Mouse (Mus musculus) embryonic facial prominence, embryonic 13.5 days (tissue): ENCODE results near the gene B3gat1. TPM values are rescaled to one million over a fixed set of nuclear protein-coding genes. Genes with fewer than 3 reads are reported as not detected.
A peak's percentile ranks its signal among the peaks of the same experiment; 100 is the strongest.

Experiments used
- ATAC-seq: fragments of 200-750 bp; cut with Nextera tagmentation; 2 replicates; pipeline ENCODE4 v1.8.0; 2017; ENCODE audit warnings: low read depth; ENCODE audit not compliant: insufficient number of reproducible peaks, insufficient read depth, low FRiP score, low TSS enrichment
- H3K27ac ChIP-seq: fragments of 300-500 bp; sonication (generic); 2 replicates; pipeline ENCODE4 v1.5.1; 2015; ENCODE audit warnings: moderate library complexity, mild to moderate bottlenecking, inconsistent platforms
- H3K27me3 ChIP-seq: fragments of 300-500 bp; sonication (generic); 2 replicates; pipeline ENCODE4 v1.6.1; 2015; ENCODE audit warnings: mild to moderate bottlenecking, inconsistent platforms
- H3K36me3 ChIP-seq: fragments of 300-500 bp; sonication (generic); 2 replicates; pipeline ENCODE4 v1.6.1; 2015; ENCODE audit warnings: mild to moderate bottlenecking, inconsistent platforms
- H3K4me1 ChIP-seq: fragments of 300-500 bp; sonication (generic); 2 replicates; pipeline ENCODE4 v1.6.1; 2015; ENCODE audit warnings: inconsistent platforms
- H3K4me2 ChIP-seq: fragments of 300-500 bp; sonication (generic); 2 replicates; pipeline ENCODE4 v1.6.1; 2015; ENCODE audit warnings: moderate library complexity, mild to moderate bottlenecking, inconsistent platforms
- H3K4me3 ChIP-seq: fragments of 300-500 bp; sonication (generic); 2 replicates; pipeline ENCODE4 v1.5.1; 2015; ENCODE audit warnings: mild to moderate bottlenecking, inconsistent platforms
- H3K9ac ChIP-seq: fragments of 300-500 bp; sonication (generic); 2 replicates; pipeline ENCODE4 v1.6.1; 2015; ENCODE audit warnings: mild to moderate bottlenecking, inconsistent platforms
- H3K9me3 ChIP-seq: fragments of 300-500 bp; sonication (generic); 2 replicates; pipeline ENCODE4 v1.6.1; 2016; ENCODE audit warnings: inconsistent platforms
- WGBS: fragments of 180-500 bp; shearing (Covaris S2); methylation state at CpG from one replicate; pipeline ENCODE4 v1.1.7; 2015; ENCODE audit warnings: mixed read lengths; 5-methylcytosine and 5-hydroxymethylcytosine counted together
- polyA plus RNA-seq: library from polyadenylated mRNA; unstranded; fragments of >200 nt; fragmentation: Nextera tagmentation; extraction: Ambion mirVana; gene quantifications from 2 replicates; pipeline ENCODE4 v1.2.1, GENCODE M21; 2015

The B3gat1 gene
- polyA plus RNA-seq, 1 experiment from 2014 or later: 1.8 TPM

DNA sequence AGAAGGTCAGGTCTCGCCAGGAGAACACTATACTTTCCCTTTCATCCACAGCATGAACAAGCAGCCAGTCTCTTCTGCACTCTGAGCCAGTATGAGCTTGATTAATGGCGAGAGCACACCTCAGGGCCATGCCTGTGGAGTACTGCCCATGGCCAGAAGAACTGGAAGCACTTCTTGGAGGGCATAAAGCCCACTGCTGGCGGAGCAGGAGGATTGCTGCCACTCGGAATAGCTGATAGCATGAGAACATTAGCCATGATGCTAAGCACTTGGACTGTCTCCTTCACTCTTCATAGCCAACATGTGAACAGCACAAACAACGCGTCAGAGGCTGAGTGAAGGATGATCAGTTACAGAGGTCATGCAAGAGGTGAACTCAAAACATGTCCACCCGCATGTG lies 44.9 kb downstream of the B3gat1 start:
- Histone ChIP-seq H3K27me3 (peaks cover 3% of the 10 kb centered on the region; the same call in 1 of the 2 replicates), H3K4me3 (no peak overlapping the region), H3K36me3 (no peaks in the 10 kb centered on the region), H3K4me1 (0 out of 2 replicates have a peak, but pooled peaks cover 3% of the 10 kb centered on the region), H3K9ac (no peak overlapping the region), H3K27ac (no peak overlapping the region), H3K4me2 (no peak overlapping the region), H3K9me3 (no peaks in the 10 kb centered on the region)
- 81% methylated on average over 7 of the region's 7 CpGs for WGBS
- no peak for ATAC-seq

DNA sequence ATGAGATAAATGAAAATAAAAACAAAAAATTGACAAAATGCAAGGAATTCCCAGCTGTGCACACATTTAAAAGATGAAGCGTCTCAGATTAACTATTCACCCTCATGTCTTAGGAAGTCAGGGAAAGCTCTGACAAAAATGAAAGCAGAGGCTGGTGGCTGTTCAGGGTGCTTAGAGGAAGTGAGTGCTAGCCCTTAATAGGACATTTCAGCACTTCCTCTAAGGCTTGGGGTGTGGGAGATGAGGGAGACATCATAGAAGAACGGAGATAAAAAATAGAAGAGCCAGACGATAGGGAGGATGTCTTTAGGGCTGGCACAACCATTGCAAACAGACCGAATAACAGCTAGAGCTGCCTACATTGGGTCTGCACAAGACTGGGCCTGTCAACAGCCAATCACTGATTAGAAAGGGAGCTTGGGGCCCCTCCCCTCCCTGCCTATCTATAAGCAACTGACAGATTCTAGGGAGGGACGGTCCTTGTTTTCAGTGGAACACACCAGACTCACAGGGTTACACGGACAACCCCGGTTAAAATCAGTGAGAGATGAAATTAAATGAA lies 50.0 kb downstream of the B3gat1 start:
- no peak overlapping the region for H3K4me3 ChIP-seq
- H3K27ac ChIP-seq: no peak overlapping the region
- H3K4me2 ChIP-seq: no peak overlapping the region
- 0 out of 2 replicates have a peak, but pooled peaks cover 3% of the 10 kb centered on the region for H3K4me1 ChIP-seq
- WGBS: 62% methylated on average over 7 of the region's 7 CpGs
- H3K9ac ChIP-seq: no peak overlapping the region
- no peaks in the 10 kb centered on the region for H3K36me3 ChIP-seq
- no peak for ATAC-seq
- no peaks in the 10 kb centered on the region for H3K27me3 ChIP-seq
- H3K9me3 ChIP-seq: no peaks in the 10 kb centered on the region

DNA sequence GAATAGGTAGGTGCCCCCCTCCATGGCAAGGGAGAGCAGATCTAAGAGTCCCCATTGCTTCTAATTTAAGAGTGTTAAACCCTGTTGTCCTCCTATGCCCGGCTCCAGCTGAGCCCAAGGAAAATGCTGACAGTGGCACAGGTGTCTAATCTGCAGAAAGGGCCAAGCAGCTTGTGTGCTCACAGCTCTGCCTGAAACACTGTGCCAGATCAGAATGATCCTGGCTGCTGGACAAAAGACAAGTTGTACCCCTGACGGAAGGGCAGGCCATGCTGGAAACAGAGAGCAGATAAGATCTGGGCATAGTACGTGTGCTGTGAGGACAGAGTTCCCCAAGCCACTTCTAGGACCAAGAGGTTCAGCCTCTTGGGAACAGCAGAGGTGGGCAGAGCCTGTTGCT lies 59.3 kb downstream of the B3gat1 start:
- no peaks in the 10 kb centered on the region for H3K9me3 ChIP-seq
- H3K27me3 ChIP-seq: no peaks in the 10 kb centered on the region
- ATAC-seq: no peak

DNA sequence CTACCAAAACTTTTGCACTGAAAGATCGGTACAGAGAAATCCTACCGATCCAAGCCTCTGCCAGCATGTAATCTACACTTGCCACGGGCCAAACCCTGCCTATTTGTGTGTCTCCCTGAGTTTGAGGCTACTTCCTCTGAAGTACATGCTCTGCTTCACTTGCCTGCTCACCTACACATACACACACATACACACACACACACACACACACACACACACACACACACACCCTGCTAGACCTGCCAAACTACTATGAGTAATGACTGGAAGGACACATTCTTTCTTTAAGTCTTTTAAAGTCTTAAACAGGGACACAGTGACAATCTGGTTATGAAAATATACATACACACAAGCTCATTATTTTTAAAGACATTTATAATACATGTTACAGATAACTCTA lies 64.7 kb downstream of the B3gat1 start:
- no peak overlapping the region for H3K4me2 ChIP-seq
- no peak overlapping the region for H3K4me3 ChIP-seq
- no peak overlapping the region for H3K27ac ChIP-seq
- ATAC-seq: no peak
- no peak overlapping the region for H3K9ac ChIP-seq
- WGBS: 76% methylated on average over 3 of the region's 3 CpGs
- no peaks in the 10 kb centered on the region for H3K27me3 ChIP-seq
- H3K9me3 ChIP-seq: no peaks in the 10 kb centered on the region
- H3K4me1 ChIP-seq: no peaks in the 10 kb centered on the region
- H3K36me3 ChIP-seq: no peaks in the 10 kb centered on the region

More for the DNA sequence above, 59.3 kb downstream of the B3gat1 start:
- no peak overlapping the region for H3K9ac ChIP-seq
- H3K4me2 ChIP-seq: no peak overlapping the region
- H3K27ac ChIP-seq: no peak overlapping the region
- WGBS: 65% methylated on average over 3 of the region's 3 CpGs
- H3K36me3 ChIP-seq: no peaks in the 10 kb centered on the region
- no peak overlapping the region for H3K4me3 ChIP-seq
- no peaks in the 10 kb centered on the region for H3K4me1 ChIP-seq

DNA sequence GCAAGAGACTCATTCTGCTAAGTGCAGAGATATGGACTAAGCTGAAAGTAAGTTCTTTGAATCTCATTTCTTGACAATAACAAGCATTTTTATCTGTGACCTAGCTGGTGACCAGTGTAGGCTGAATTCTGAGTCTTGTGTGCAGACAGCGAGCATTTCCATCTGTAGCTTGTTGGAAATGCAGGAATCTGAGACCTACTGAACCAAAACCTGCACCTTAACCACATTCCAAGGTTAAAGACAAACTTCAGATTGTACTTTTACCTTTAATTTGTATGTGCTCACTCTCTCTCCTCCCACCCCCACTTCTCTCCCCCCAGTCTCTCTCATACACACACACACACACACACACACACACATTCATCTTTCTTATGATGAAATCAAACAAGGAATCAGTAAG lies 65.2 kb downstream of the B3gat1 start:
- no peak for ATAC-seq
- 88% methylated on average over 1 of the region's 1 CpGs for WGBS
- H3K27ac ChIP-seq: no peak overlapping the region

DNA sequence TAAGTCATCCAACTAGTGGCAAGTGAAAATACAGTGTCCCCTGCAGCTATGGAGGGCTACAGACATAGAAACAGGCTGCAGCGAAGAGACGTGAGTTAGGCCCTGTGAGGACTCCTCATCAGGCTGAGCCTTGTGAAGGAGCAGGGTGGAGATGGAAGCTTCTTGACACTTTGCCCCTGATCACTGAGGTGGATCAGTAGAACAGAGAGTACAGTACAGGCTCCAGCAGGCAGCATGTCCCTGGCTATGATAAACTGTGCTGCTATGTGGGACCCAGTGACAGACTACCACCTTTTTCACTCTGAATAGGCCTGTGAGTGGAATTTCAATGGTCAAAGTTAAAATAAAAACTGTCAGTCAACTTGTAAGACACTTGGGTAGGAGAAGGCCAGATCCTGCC lies 66.8 kb downstream of the B3gat1 start:
- Histone ChIP-seq H3K4me2 (no peak overlapping the region), H3K9ac (no peak overlapping the region), H3K36me3 (no peaks in the 10 kb centered on the region), H3K27me3 (no peaks in the 10 kb centered on the region), H3K9me3 (no peaks in the 10 kb centered on the region), H3K27ac (no peak overlapping the region), H3K4me1 (no peaks in the 10 kb centered on the region), H3K4me3 (no peak overlapping the region)
- no peak for ATAC-seq
- WGBS: 85% methylated on average over 2 of the region's 2 CpGs

More for the DNA sequence above, 65.2 kb downstream of the B3gat1 start:
- Histone ChIP-seq H3K4me2 (no peak overlapping the region), H3K4me1 (no peaks in the 10 kb centered on the region), H3K9me3 (no peaks in the 10 kb centered on the region), H3K4me3 (no peak overlapping the region), H3K27me3 (no peaks in the 10 kb centered on the region), H3K36me3 (no peaks in the 10 kb centered on the region), H3K9ac (no peak overlapping the region)

DNA sequence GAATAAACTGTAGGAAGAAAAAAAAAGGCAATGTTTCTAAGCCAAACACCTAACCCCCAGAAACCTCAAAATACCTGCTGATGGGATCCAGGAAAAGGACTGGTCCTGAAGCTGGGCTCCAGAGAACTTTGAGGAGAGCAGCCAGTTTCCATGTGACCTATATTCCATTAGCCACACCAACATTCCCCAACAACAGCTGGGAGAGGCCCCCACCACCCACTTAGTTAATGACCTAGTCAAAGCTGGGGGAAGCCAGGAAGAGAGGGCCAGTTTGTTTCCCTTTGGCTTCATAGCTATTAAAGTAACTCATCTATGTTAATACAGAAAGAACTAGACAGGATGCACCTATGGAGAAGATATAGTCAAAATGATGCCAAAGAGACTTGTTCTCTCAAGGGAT lies 70.8 kb downstream of the B3gat1 start:
- no peak for ATAC-seq
- no peaks in the 10 kb centered on the region for H3K27me3 ChIP-seq
- H3K9ac ChIP-seq: no peak overlapping the region
- no peaks in the 10 kb centered on the region for H3K9me3 ChIP-seq
- no peak overlapping the region for H3K4me3 ChIP-seq
- no peaks in the 10 kb centered on the region for H3K36me3 ChIP-seq
- no peak overlapping the region for H3K4me2 ChIP-seq
- peaks cover 5% of the 10 kb centered on the region for H3K4me1 ChIP-seq
- no peak overlapping the region for H3K27ac ChIP-seq

DNA sequence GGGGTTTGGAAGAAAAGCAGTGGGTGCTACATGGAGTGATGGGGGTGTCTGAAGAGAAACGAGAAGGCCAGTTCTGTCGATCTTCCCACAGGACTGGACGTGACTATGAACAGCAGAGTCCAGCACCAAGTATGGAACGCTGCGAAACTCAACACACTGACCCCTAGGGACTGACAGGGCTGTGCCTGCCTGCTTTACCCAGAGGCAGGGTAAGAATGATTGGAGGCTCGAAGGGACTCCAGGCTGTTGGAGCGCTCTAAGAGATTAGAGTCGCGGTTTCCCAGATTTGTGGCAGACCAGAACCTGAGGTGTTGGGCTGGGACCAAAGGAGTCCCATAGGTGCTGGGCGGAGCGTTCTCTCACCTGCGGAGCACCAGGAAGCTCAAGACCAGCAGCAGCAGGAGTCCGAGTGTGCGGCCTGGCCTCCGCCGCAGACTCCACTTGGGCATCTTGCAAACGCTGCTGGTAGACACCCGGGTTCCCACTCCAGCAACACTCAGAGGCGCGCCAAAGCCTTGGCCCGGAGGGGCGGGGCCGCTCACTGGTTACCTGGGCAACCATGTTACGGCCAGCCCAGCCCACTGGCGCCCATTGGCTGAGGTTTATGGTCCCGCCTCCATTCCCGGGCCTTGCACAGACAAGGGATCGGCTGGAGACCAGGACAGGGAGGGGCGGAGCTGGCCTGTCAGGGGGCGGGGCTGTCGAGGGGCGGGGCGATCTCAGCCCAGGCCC lies 72.6 kb downstream of the B3gat1 start, which contains the start of gene Glb1l2:
Gene Glb1l2 (minus strand): TSS at position 534 of the 732 bp plus-strand sequence.
- Histone ChIP-seq H3K9me3 (no peaks in the 10 kb centered on the region), H3K27me3 (no peaks in the 10 kb centered on the region), H3K4me2 (peak within 1 kb of the TSS; percentile 79), H3K27ac (peak within 1 kb of the TSS; percentile 72), H3K9ac (peak within 1 kb of the TSS; percentile 69), H3K4me1 (peaks cover 5% of the 10 kb centered on the region), H3K36me3 (no peaks in the 10 kb centered on the region), H3K4me3 (peak within 1 kb of the TSS; percentile 54)
- under 1% methylated on average over 33 of the region's 33 CpGs for WGBS
- peak; percentile 100 for ATAC-seq

DNA sequence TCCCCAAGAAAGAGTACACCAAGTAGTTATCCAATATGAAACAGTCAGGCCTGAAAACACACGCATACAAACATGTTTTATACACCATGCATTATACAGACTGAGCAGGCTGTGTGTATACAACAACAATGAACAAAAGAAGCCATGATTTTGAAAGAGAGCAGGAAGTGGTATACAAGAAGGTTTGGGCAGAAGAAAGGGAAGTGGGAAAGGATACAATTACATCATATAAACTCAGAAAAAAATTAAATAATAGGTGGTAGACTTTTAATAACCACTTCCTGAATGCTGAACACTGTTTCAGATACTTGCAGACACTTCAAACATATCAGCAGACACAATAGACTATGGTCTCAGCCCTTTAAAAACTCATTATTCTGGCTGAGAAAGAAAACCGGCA lies 75.2 kb downstream of the B3gat1 start:
- ATAC-seq: no peak

More for the DNA sequence above, 75.2 kb downstream of the B3gat1 start:
- no peak overlapping the region for H3K4me3 ChIP-seq
- no peak overlapping the region for H3K27ac ChIP-seq
- H3K4me1 ChIP-seq: peaks cover 5% of the 10 kb centered on the region
- no peaks in the 10 kb centered on the region for H3K27me3 ChIP-seq
- no peaks in the 10 kb centered on the region for H3K36me3 ChIP-seq
- no peaks in the 10 kb centered on the region for H3K9me3 ChIP-seq
- no peak overlapping the region for H3K4me2 ChIP-seq
- H3K9ac ChIP-seq: no peak overlapping the region
- WGBS: 81% methylated on average over 2 of the region's 2 CpGs

Other genes starting within 250 kb of the B3gat1 start
- gene Glb1l2, start 72.7 kb downstream of the B3gat1 start, polyA plus RNA-seq: 3.7 and 6.5 TPM in 2 replicates
- gene Glb1l3, start 127.2 kb downstream of the B3gat1 start, polyA plus RNA-seq: not detected in 2 replicates
- gene Gm1110, start 189.4 kb downstream of the B3gat1 start, polyA plus RNA-seq: not detected in 2 replicates